Mouse (Mus musculus) thymus, adult 2 months (tissue): Measurements from ENCODE around the gene Kndc1.

Experiments
- CTCF ChIP-seq: fragments of 200-500 bp; IDR thresholded peaks from 2 replicates; pipeline ENCODE4 v1.5.1; 2012; ENCODE audit warnings: mild to moderate bottlenecking, control low read depth, low read length, moderate library complexity, borderline replicate concordance; ENCODE audit not compliant: control insufficient read depth, poor library complexity, insufficient read depth; ENCODE audit errors: extremely low read depth
- POLR2A ChIP-seq: fragments of 200-500 bp; IDR thresholded peaks from 2 replicates; pipeline ENCODE4 v1.6.1; 2012; ENCODE audit warnings: mild to moderate bottlenecking, low read length, control low read depth, moderate library complexity; ENCODE audit not compliant: control insufficient read depth, poor library complexity, insufficient read depth; ENCODE audit errors: extremely low read depth

- TF ChIP-seq CTCF (no peak), POLR2A (no peak)
These were observed 15.0 kb downstream of the Kndc1 start for GRCm38 (mm10) chr7:139909469-139909868.
